Mouse (Mus musculus) myocyte (in vitro differentiated cells): Measurements from ENCODE around the gene Tnfsf13. TPM values are rescaled to one million over a fixed set of nuclear protein-coding genes. Genes with fewer than 3 reads are reported as not detected.

Experiments used
- H3K27me3 ChIP-seq: one replicate; pipeline ENCODE4 v1.6.1; 2011; ENCODE audit not compliant: control insufficient read depth, insufficient read depth, insufficient read length
- H3K36me3 ChIP-seq: one replicate; pipeline ENCODE4 v1.6.1; 2011; ENCODE audit not compliant: control insufficient read depth, insufficient read depth
- H3K4me2 ChIP-seq: one replicate; pipeline ENCODE4 v1.6.1; 2011; ENCODE audit warnings: low read depth, control low read depth
- H3K4me3 ChIP-seq: one replicate; pipeline ENCODE4 v1.5.1; 2011; ENCODE audit warnings: mild to moderate bottlenecking, control low read depth, moderate library complexity
- H3K79me2 ChIP-seq: one replicate; pipeline ENCODE4 v1.6.1; 2011; ENCODE audit not compliant: control insufficient read depth, insufficient read depth
- H3ac ChIP-seq: one replicate; pipeline ENCODE4 v1.6.1; 2011; ENCODE audit not compliant: control insufficient read depth, insufficient read length
- CEBPB ChIP-seq: IDR thresholded peaks from 2 replicates; pipeline ENCODE4 v1.6.1; 2011; ENCODE audit warnings: mild to moderate bottlenecking, moderate library complexity; ENCODE audit not compliant: poor library complexity, insufficient read depth, severe bottlenecking
- E2F4 ChIP-seq: IDR thresholded peaks from one replicate; pipeline ENCODE4 v1.6.1; 2011; ENCODE audit warnings: mild to moderate bottlenecking, control low read depth, moderate library complexity; ENCODE audit not compliant: insufficient read depth
- MAX ChIP-seq: IDR thresholded peaks from one replicate; pipeline ENCODE4 v1.6.1; 2011; ENCODE audit warnings: low read depth, mild to moderate bottlenecking, control low read depth
- MYOD1 ChIP-seq, 3 experiments: IDR thresholded peaks; one replicate each; pipeline ENCODE4 v1.6.1; 2011; ENCODE audit warnings: control low read depth in 2 of 3, low read depth in 2 of 3, mild to moderate bottlenecking in 2 of 3, moderate library complexity in 1 of 3; ENCODE audit not compliant: insufficient read length in 2 of 3, control insufficient read depth in 1 of 3
- MYOG ChIP-seq, 3 experiments: IDR thresholded peaks; one replicate each; pipeline ENCODE4 v1.6.1; 2011; ENCODE audit warnings: control low read depth in 2 of 3, low read depth in 2 of 3, mild to moderate bottlenecking in 2 of 3; ENCODE audit not compliant: insufficient read length in 2 of 3, control insufficient read depth in 1 of 3, insufficient read depth in 1 of 3
- POLR2A ChIP-seq: IDR thresholded peaks from one replicate; pipeline ENCODE4 v1.6.1; 2011; ENCODE audit warnings: low read depth, mild to moderate bottlenecking, control low read depth, moderate library complexity; ENCODE audit not compliant: insufficient read length
- POLR2AphosphoS2 ChIP-seq: IDR thresholded peaks from one replicate; pipeline ENCODE4 v1.6.1; 2011; ENCODE audit warnings: low read depth, control low read depth; ENCODE audit not compliant: insufficient read length
- REST ChIP-seq: IDR thresholded peaks from one replicate; pipeline ENCODE4 v1.6.1; 2011; ENCODE audit warnings: mild to moderate bottlenecking, control low read depth, moderate library complexity; ENCODE audit not compliant: insufficient read depth, insufficient read length
- SRF ChIP-seq: IDR thresholded peaks from one replicate; pipeline ENCODE4 v1.6.1; 2011; ENCODE audit warnings: low read depth; ENCODE audit not compliant: control insufficient read depth, insufficient read length
- TCF12 ChIP-seq: IDR thresholded peaks from one replicate; pipeline ENCODE4 v1.6.1; 2011; ENCODE audit warnings: mild to moderate bottlenecking, control low read depth; ENCODE audit not compliant: poor library complexity, insufficient read depth, severe bottlenecking
- TCF3 ChIP-seq: IDR thresholded peaks from one replicate; pipeline ENCODE4 v1.6.1; 2011; ENCODE audit warnings: low read depth, control low read depth; ENCODE audit not compliant: insufficient read length
- USF1 ChIP-seq: IDR thresholded peaks from one replicate; pipeline ENCODE4 v1.6.1; 2011; ENCODE audit warnings: low read depth, mild to moderate bottlenecking, control low read depth, moderate library complexity
- polyA plus RNA-seq: library from polyadenylated mRNA; unstranded; fragments of >200 nt; fragmentation: generic; extraction: Trizol; gene quantifications from one replicate; pipeline ENCODE4 v1.2.1, GENCODE M21; 2012; ENCODE audit warnings: missing spikeins

Tnfsf13 gene
- polyA plus RNA-seq, 1 experiment: 0.07 TPM

DNA sequence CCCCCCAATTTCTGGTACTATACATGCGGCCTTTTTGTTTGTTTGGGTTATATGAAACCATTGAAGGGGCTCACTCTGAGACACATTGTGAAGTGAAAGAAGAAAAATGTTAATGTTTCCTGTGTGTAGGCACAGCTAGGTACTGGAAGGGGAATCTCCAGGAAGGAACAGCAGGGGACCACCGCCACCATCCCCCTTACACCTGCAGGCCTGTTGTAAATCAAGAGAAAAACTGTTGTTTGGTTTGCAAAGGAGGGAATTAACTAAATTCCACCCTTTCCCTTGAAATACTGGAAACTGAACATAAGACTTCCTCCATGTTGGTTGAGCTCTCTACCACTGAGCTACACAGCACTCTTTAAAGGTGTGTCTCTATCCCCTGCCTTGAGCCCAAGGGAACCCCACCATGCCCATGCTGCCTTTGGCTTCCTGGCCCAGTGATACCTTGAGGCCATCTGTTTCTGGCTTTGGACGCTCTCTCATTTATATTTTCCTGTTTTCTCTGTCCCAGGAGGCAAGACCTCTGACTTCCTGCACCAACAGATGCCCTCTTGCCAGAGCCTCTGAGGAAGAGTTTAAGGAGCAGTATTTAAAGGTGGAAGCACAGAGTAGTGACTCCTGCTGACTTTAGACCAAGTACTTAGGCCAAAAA, 23.2 kb upstream of the Tnfsf13 start:
- H3K79me2 ChIP-seq: no peaks in the 10 kb centered on the region
- TF ChIP-seq POLR2AphosphoS2 (no peak), E2F4 (no peak), MAX (no peak), TCF12 (no peak), MYOD1 (IDR thresholded peaks at IDR 0.05; ENCODE audit: control insufficient read depth in 1 of 3, insufficient read length in 2 of 3, low read depth in 2 of 3) (no peak), TCF3 (no peak), POLR2A (no peak), CEBPB (no peak), SRF (no peak), MYOG (IDR thresholded peaks at IDR 0.05; ENCODE audit: control insufficient read depth in 1 of 3, insufficient read depth in 1 of 3, insufficient read length in 2 of 3, low read depth in 2 of 3) (no peak), REST (no peak), USF1 (no peak)
- H3K4me2 ChIP-seq: no peak overlapping the region
- no peak overlapping the region for H3ac ChIP-seq
- H3K4me3 ChIP-seq: no peak overlapping the region
- no peaks in the 10 kb centered on the region for H3K27me3 ChIP-seq
- H3K36me3 ChIP-seq: no peaks in the 10 kb centered on the region

GRCm38 (mm10) chr11:69707873-69708381, 22.3 kb upstream of the Tnfsf13 start:
- Histone ChIP-seq H3K4me2 (no peak overlapping the region), H3K36me3 (no peaks in the 10 kb centered on the region), H3ac (no peak overlapping the region), H3K27me3 (no peaks in the 10 kb centered on the region), H3K4me3 (no peak overlapping the region), H3K79me2 (no peaks in the 10 kb centered on the region)
- TF ChIP-seq MYOG (IDR thresholded peaks at IDR 0.05; ENCODE audit: control insufficient read depth in 1 of 3, insufficient read depth in 1 of 3, insufficient read length in 2 of 3, low read depth in 2 of 3): no peak
- no peak for TF ChIP-seq TCF12
- no peak for TF ChIP-seq POLR2AphosphoS2
- TF ChIP-seq MYOD1 (IDR thresholded peaks at IDR 0.05; ENCODE audit: control insufficient read depth in 1 of 3, insufficient read length in 2 of 3, low read depth in 2 of 3): no peak
- TF ChIP-seq TCF3: no peak
- TF ChIP-seq POLR2A: no peak

GRCm38 (mm10) chr11:69707480-69707847, 21.9 kb upstream of the Tnfsf13 start:
- no peak overlapping the region for H3K4me3 ChIP-seq
- H3K4me2 ChIP-seq: no peak overlapping the region
- no peaks in the 10 kb centered on the region for H3K27me3 ChIP-seq
- no peaks in the 10 kb centered on the region for H3K79me2 ChIP-seq
- no peak overlapping the region for H3ac ChIP-seq
- TF ChIP-seq CEBPB: no peak
- no peaks in the 10 kb centered on the region for H3K36me3 ChIP-seq

DNA sequence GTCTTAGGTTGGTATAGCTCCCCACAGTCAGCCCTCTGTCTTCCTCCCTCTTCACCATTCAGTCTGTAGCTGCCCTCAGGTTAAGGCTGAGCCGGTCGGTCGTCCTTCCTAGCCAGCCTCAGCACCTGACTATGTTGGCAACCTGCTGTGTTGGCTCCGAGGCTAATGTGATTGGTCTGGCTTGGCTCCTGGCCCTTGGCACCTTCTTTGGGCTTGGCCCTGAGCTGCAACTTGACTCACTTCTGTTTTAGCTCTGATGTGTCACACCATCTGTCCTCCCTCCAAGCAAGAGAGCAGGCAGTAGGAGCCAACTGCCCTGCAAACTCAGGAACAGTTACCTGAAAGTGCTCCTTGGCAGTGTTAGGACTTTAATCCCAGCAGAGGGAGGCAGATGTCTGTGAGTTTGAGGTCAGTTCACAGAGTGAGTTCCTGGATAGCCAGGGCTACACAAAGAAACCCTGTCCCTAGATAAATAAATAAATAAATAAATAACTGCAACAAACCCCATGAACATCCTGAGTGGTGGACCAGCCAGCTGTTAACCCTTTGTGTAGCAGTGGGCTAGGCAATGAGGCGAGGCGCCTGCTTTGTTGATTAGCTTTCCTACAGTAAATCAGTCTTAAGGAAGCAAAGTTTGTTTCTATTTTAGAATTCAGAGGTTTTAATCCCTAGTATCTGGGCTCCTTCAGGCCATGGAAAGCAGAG, 21.3 kb upstream of the Tnfsf13 start:
- Histone ChIP-seq H3ac (no peak overlapping the region), H3K79me2 (no peaks in the 10 kb centered on the region), H3K36me3 (no peaks in the 10 kb centered on the region), H3K4me2 (no peak overlapping the region), H3K4me3 (no peak overlapping the region), H3K27me3 (no peaks in the 10 kb centered on the region)
- TF ChIP-seq POLR2AphosphoS2: no peak
- TF ChIP-seq MYOG (IDR thresholded peaks at IDR 0.05; ENCODE audit: control insufficient read depth in 1 of 3, insufficient read depth in 1 of 3, insufficient read length in 2 of 3, low read depth in 2 of 3): peak in 1 of 3 experiments; percentile 20

- no peaks in the 10 kb centered on the region for H3K36me3 ChIP-seq
Observed at GRCm38 (mm10) chr11:69704613-69705010, 19.0 kb upstream of the Tnfsf13 start.

More at GRCm38 (mm10) chr11:69704613-69705010, 19.0 kb upstream of the Tnfsf13 start:
- Histone ChIP-seq H3K4me2 (no peak overlapping the region), H3K27me3 (no peaks in the 10 kb centered on the region), H3K4me3 (no peak overlapping the region), H3ac (no peak overlapping the region), H3K79me2 (no peaks in the 10 kb centered on the region)
- no peak for TF ChIP-seq SRF
